Mouse (Mus musculus) limb, embryonic 10.5 days (tissue): Measurements from ENCODE around the gene Aknad1. TPM values are rescaled to one million over a fixed set of nuclear protein-coding genes. Genes with fewer than 3 reads are reported as not detected.

Source experiments
- DNase-seq: peaks from one replicate; pipeline ENCODE4 v3.0.0-alpha.2; 2017; ENCODE audit warnings: low spot score
- H3K27ac ChIP-seq: fragments of 300-500 bp; sonication (generic); 2 replicates; pipeline ENCODE4 v1.5.1; 2016; ENCODE audit warnings: mild to moderate bottlenecking
- H3K27me3 ChIP-seq: fragments of 300-500 bp; sonication (generic); 2 replicates; pipeline ENCODE4 v1.6.1; 2016; ENCODE audit warnings: low read depth, mild to moderate bottlenecking; ENCODE audit not compliant: poor library complexity, severe bottlenecking
- H3K36me3 ChIP-seq: fragments of 300-500 bp; sonication (generic); 2 replicates; pipeline ENCODE4 v1.6.1; 2016; ENCODE audit warnings: mild to moderate bottlenecking, moderate library complexity
- H3K4me1 ChIP-seq: fragments of 300-500 bp; sonication (generic); 2 replicates; pipeline ENCODE4 v1.6.1; 2016
- H3K4me3 ChIP-seq: fragments of 300-500 bp; sonication (generic); 2 replicates; pipeline ENCODE4 v1.5.1; 2016; ENCODE audit warnings: mild to moderate bottlenecking, moderate library complexity
- H3K9me3 ChIP-seq: fragments of 300-500 bp; sonication (generic); replicated peaks from 2 replicates; pipeline ENCODE4 v1.6.1; 2016; ENCODE audit warnings: mild to moderate bottlenecking
- WGBS: fragments of 180-500 bp; shearing (Covaris S2); methylation state at CpG from one replicate; pipeline ENCODE4 v1.1.7; 2016; 5-methylcytosine and 5-hydroxymethylcytosine counted together
- polyA plus RNA-seq: library from polyadenylated mRNA; unstranded; fragments of >200 nt; fragmentation: Nextera tagmentation; extraction: Ambion mirVana; gene quantifications from 2 replicates; pipeline ENCODE4 v1.2.1, GENCODE M21; 2016

The Aknad1 gene
- polyA plus RNA-seq, 1 experiment from 2014 or later: 0.10 TPM

DNA sequence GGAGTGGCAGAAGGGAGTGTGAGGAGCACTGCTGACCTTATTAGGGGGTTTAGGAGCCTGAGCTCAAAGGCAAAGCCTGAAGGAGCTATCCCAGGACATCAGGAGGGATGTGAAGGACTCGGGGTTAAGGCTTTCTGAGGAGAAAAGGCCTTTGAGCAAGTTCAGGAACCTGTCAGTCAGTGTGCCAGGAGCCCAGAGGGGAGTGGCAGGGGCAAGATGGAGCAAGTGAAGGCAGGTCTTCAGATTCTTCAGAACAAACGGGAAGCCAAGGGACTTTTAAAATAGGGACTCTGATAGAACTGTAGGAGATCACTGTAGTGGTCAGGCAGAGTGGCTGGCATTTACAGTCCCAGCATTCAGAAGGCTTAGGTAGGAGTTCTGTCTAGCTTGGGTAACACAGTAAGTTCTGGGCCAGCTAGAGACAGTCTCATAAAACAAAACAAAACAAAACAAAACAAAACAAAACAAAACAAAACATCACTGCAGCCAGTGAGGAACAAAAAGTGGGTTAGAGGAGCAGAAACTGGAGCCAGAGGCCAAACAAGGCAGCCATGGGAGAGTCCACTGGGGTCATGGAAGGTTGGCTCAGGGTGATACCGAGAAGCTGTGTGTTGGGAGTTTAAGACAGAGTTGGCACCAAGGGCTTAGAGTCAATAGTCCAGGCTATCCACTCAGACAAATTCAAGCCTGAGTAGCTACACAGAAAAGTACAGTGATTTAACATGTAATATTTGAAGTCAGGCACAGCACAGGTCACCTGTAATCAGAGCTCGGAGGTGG lies 39.5 kb downstream of the Aknad1 start:
- Histone ChIP-seq H3K4me1 (peaks cover 25% of the 10 kb centered on the region), H3K27me3 (0 out of 2 replicates have a peak, but pooled peaks cover 10% of the 10 kb centered on the region), H3K36me3 (no peaks in the 10 kb centered on the region), H3K27ac (no peak overlapping the region), H3K4me3 (no peak overlapping the region), H3K9me3 (no peaks in the 10 kb centered on the region)
- WGBS: 71% methylated on average over 4 of the region's 4 CpGs
- DNase-seq: no peak

DNA sequence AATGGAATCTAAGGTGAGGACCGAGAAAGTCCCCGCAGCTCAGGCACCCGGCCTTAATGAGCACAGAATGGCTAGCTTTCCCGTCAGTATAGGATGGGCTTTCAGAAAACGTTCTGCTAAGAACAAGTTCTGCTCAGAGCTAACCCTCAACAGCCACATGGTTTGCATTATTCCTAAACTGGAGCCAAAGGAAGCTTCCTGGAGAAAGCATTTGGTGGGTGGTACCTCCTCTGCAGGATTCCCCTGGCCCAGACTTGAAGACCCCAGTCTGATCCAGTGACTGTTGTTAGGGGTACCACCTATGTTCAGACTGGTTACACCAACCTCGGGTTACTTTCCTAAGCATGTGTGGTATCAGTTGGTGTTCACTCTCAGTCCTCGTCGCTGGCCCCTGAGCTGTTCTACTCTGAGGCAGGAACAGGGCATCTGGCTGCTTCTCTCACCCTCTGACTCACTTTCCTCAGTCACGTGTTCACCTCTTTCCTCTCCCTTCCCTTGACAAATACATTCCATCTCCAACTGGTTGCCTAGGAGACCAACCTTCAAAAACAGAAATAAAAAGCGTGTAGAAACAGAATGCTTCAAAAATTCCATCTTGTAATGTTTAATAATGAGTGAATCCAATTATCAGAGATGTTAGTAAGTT lies 41.9 kb downstream of the Aknad1 start:
- whole genome bisulfite sequencing: 72% methylated on average over 10 of the region's 10 CpGs

GRCm38 (mm10) chr3:108781884-108782270 lies 42.4 kb downstream of the Aknad1 start:
- H3K36me3 ChIP-seq: 0 out of 2 replicates have a peak, but pooled peaks cover 9% of the 10 kb centered on the region
- 93% methylated on average over 5 of the region's 5 CpGs for WGBS
- H3K27me3 ChIP-seq: no peaks in the 10 kb centered on the region
- peaks cover 22% of the 10 kb centered on the region for H3K4me1 ChIP-seq
- H3K4me3 ChIP-seq: no peak overlapping the region
- no peak for DNase-seq
- peak overlapping the region; percentile 50; the same call in 1 of the 2 replicates for H3K27ac ChIP-seq
- H3K9me3 ChIP-seq: 0 out of 2 replicates have a peak, but pooled peaks cover 6% of the 10 kb centered on the region

More for the DNA sequence above, 41.9 kb downstream of the Aknad1 start:
- Histone ChIP-seq H3K27me3 (0 out of 2 replicates have a peak, but pooled peaks cover 1% of the 10 kb centered on the region), H3K9me3 (0 out of 2 replicates have a peak, but pooled peaks cover 6% of the 10 kb centered on the region), H3K4me1 (peaks cover 22% of the 10 kb centered on the region), H3K36me3 (0 out of 2 replicates have a peak, but pooled peaks cover 9% of the 10 kb centered on the region), H3K27ac (peak overlapping the region; percentile 50), H3K4me3 (no peak overlapping the region)
- DNase-seq: no peak

DNA sequence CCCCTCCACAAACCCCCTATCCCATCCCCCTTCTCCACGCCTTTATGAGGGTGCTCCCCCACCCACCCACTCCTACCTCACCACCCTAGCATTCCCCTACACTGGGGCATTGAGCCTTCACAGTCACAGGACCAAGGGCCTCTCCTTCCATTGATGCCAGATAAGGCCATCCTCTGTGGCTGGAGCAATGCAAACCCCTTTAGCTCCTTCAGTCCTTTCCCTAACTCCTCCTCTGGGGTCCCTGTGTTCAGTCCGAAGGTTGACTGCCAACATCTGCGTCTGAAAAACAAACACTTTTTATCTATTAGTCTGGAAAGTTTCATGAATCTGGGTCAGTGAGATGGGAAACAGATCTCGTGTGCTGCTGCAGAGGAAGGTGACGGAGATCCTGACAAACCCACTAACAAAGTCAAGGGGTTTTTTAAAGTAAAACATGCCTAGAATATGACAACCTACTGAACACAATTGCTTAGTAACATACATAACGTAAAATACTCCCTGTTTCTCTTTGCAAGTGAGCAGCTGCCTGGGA lies 43.0 kb downstream of the Aknad1 start:
- 75% methylated on average over 6 of the region's 6 CpGs for WGBS
- no peak overlapping the region for H3K4me3 ChIP-seq
- 0 out of 2 replicates have a peak, but pooled peaks cover 6% of the 10 kb centered on the region for H3K9me3 ChIP-seq
- H3K27me3 ChIP-seq: no peaks in the 10 kb centered on the region
- peaks cover 24% of the 10 kb centered on the region for H3K4me1 ChIP-seq
- H3K36me3 ChIP-seq: 0 out of 2 replicates have a peak, but pooled peaks cover 9% of the 10 kb centered on the region
- H3K27ac ChIP-seq: peak overlapping the region; percentile 43
- DNase-seq: no peak

- Histone ChIP-seq H3K36me3 (0 out of 2 replicates have a peak, but pooled peaks cover 9% of the 10 kb centered on the region), H3K27ac (no peak overlapping the region), H3K9me3 (0 out of 2 replicates have a peak, but pooled peaks cover 6% of the 10 kb centered on the region), H3K4me3 (no peak overlapping the region), H3K27me3 (no peaks in the 10 kb centered on the region), H3K4me1 (peaks cover 53% of the 10 kb centered on the region)
- DNase-seq: no peak
- 89% methylated on average over 6 of the region's 6 CpGs for WGBS
Observed at GRCm38 (mm10) chr3:108786520-108786919, 47.1 kb downstream of the Aknad1 start.

GRCm38 (mm10) chr3:108787754-108788454 lies 48.4 kb downstream of the Aknad1 start:
- H3K4me3 ChIP-seq: no peak overlapping the region
- DNase-seq: peak; percentile 54

DNA sequence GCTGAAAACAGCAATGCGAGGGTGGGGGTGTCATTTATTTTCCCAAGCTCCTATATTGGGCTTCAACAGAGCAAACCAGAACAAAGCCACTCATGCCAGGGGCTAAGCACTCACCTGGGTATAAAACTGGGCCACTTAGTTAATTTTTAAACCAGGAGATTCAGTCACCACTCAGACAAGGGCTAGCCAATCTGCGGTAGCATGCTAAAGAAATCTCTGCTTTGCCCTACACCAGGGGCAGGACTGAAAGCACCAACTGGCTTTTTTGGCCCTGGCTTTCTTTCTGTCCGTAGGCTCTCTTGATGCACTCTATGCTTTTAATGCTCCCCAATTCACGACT lies 49.0 kb downstream of the Aknad1 start:
- WGBS: 86% methylated on average over 4 of the region's 4 CpGs
- peaks cover 55% of the 10 kb centered on the region for H3K4me1 ChIP-seq
- no peak overlapping the region for H3K4me3 ChIP-seq
- 0 out of 2 replicates have a peak, but pooled peaks cover 6% of the 10 kb centered on the region for H3K9me3 ChIP-seq
- H3K36me3 ChIP-seq: peaks cover 17% of the 10 kb centered on the region
- H3K27ac ChIP-seq: peak overlapping the region; percentile 73; the same call in 1 of the 2 replicates
- no peak for DNase-seq
- H3K27me3 ChIP-seq: no peaks in the 10 kb centered on the region

More at GRCm38 (mm10) chr3:108787754-108788454, 48.4 kb downstream of the Aknad1 start:
- Histone ChIP-seq H3K36me3 (peaks cover 17% of the 10 kb centered on the region), H3K27me3 (no peaks in the 10 kb centered on the region), H3K9me3 (0 out of 2 replicates have a peak, but pooled peaks cover 6% of the 10 kb centered on the region), H3K4me1 (peaks cover 55% of the 10 kb centered on the region), H3K27ac (peak overlapping the region; percentile 73)
- WGBS: 33% methylated on average over 12 of the region's 12 CpGs

GRCm38 (mm10) chr3:108789299-108789698 lies 49.8 kb downstream of the Aknad1 start:
- Histone ChIP-seq H3K4me1 (peaks cover 55% of the 10 kb centered on the region), H3K27ac (peak overlapping the region; percentile 56; the same call in 1 of the 2 replicates), H3K9me3 (0 out of 2 replicates have a peak, but pooled peaks cover 6% of the 10 kb centered on the region), H3K27me3 (no peaks in the 10 kb centered on the region), H3K4me3 (no peak overlapping the region), H3K36me3 (peaks cover 21% of the 10 kb centered on the region)
- DNase-seq: peak; percentile 77
- WGBS: 28% methylated on average over 5 of the region's 5 CpGs

DNA sequence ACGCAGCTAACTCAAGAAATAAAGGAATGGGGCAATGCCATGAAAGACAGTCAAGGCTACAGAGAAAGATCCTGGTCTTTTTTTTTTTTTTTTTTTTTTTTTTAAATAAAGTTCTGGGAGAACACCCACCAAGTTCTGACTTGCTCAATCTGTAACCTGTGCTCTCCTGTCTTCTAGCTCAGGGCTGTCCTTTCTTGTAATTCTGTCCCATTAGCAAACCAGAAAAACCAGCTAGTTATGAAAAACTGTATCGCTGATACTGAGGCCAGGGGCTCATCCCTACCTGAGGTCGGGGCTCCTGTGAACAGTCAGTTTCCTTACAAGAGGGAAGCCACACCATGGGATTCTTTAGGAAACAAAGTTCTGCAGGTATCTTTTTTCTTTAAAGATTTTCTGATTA lies 51.0 kb downstream of the Aknad1 start:
- WGBS: 81% methylated on average over 3 of the region's 3 CpGs

GRCm38 (mm10) chr3:108791054-108791706 lies 51.7 kb downstream of the Aknad1 start:
- Histone ChIP-seq H3K4me3 (no peak overlapping the region), H3K27ac (peak overlapping the region; percentile 48; the same call in 1 of the 2 replicates), H3K4me1 (peaks cover 63% of the 10 kb centered on the region), H3K9me3 (no peaks in the 10 kb centered on the region), H3K36me3 (peaks cover 20% of the 10 kb centered on the region), H3K27me3 (no peaks in the 10 kb centered on the region)
- DNase-seq: no peak
- 31% methylated on average over 7 of the region's 7 CpGs for WGBS

More for the DNA sequence above, 51.0 kb downstream of the Aknad1 start:
- Histone ChIP-seq H3K4me1 (peaks cover 60% of the 10 kb centered on the region), H3K4me3 (no peak overlapping the region), H3K27ac (no peak overlapping the region), H3K36me3 (peaks cover 15% of the 10 kb centered on the region), H3K9me3 (no peaks in the 10 kb centered on the region), H3K27me3 (no peaks in the 10 kb centered on the region)
- no peak for DNase-seq

DNA sequence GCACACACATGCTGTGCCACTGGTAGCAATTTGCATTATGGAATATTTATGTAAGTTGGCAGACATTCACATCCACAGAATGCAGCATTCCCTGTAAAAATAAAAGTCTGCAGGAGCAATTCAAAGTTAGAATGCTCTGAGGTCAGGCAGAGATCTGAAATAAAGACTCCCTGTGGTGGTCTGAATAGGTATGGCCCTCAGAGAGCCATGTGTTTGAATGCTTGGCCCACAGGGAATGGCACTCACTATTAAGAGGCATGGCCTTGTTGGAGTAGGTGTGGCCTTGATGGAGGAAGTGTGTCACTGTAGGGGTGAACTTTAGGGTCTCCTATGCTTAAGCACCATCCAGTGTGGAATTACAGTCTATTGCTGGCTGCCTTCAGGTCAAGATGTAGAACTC lies 53.0 kb downstream of the Aknad1 start:
- H3K9me3 ChIP-seq: no peaks in the 10 kb centered on the region
- no peak overlapping the region for H3K4me3 ChIP-seq
- no peak overlapping the region for H3K27ac ChIP-seq
- peaks cover 66% of the 10 kb centered on the region for H3K4me1 ChIP-seq
- H3K27me3 ChIP-seq: no peaks in the 10 kb centered on the region
- peaks cover 29% of the 10 kb centered on the region for H3K36me3 ChIP-seq
- DNase-seq: no peak

DNA sequence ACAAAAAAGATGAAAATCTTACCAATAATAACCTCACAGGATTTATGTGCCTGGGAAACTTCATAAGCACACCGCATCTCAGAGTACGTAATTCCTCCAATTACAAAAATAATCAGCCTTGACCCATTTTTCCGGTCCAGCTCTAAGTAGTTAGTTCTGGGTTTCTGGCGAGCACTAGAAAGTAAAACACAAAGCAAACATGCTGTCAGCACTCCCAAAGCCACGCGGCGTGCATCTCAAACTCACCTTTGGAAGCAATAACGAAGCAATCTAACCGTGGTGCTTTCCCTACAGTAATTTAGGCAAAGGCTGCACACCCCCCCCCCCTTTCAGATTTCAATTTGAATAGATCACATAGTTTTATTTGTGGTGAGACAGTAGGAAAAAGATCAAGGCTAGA lies 55.3 kb downstream of the Aknad1 start:
- peaks cover 41% of the 10 kb centered on the region for H3K36me3 ChIP-seq
- 77% methylated on average over 9 of the region's 9 CpGs for WGBS
- no peaks in the 10 kb centered on the region for H3K27me3 ChIP-seq
- no peak for DNase-seq
- peaks cover 43% of the 10 kb centered on the region for H3K4me1 ChIP-seq
- no peaks in the 10 kb centered on the region for H3K9me3 ChIP-seq
- no peak overlapping the region for H3K4me3 ChIP-seq
- H3K27ac ChIP-seq: no peak overlapping the region
